Mouse (Mus musculus): ENCODE measurements around the gene Atg4c.

- TF ChIP-seq CTCF (IDR thresholded peaks at IDR 0.05; ENCODE audit: low read depth, low read length) (no peak), POLR2A (IDR thresholded peaks at IDR 0.05; ENCODE audit: extremely low read depth, insufficient read depth, low read length) (no peak)
These were observed 35.2 kb upstream of the Atg4c start for GRCm38 (mm10) chr4:99158495-99158894.
